Mouse (Mus musculus): ENCODE measurements around the gene Blmh. TPM values are rescaled to one million over a fixed set of nuclear protein-coding genes. Genes with fewer than 3 reads are reported as not detected.

Blmh gene
- 10 to 100 TPM; 34.4 to 39.0 TPM for total RNA-seq (2023)

DNA sequence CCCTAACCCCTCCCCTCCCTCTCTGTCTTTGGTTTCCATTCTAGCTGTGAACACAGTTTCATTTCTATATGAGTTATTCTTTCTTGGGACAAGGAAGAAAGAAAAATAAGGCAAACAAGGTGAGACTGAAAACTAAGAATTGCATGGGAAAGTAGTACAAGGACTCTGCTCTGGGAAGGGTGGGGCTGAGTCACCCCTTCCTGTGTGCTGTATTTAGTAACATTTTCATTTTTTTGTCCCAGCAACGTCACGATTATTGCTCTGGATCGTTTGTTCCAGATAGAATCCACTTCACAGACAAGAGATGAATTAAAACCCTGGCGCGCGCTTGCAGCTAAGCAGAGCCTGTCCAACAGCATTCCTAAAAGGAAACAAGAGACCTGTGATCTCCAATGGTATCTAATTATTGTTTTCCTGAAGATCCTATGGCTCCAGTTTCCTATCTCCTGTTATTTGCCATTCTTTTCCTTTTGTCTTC, at the start of gene Blmh:
TSS of gene Blmh (plus strand) at position 51 of the 478 bp plus-strand sequence.

DNA sequence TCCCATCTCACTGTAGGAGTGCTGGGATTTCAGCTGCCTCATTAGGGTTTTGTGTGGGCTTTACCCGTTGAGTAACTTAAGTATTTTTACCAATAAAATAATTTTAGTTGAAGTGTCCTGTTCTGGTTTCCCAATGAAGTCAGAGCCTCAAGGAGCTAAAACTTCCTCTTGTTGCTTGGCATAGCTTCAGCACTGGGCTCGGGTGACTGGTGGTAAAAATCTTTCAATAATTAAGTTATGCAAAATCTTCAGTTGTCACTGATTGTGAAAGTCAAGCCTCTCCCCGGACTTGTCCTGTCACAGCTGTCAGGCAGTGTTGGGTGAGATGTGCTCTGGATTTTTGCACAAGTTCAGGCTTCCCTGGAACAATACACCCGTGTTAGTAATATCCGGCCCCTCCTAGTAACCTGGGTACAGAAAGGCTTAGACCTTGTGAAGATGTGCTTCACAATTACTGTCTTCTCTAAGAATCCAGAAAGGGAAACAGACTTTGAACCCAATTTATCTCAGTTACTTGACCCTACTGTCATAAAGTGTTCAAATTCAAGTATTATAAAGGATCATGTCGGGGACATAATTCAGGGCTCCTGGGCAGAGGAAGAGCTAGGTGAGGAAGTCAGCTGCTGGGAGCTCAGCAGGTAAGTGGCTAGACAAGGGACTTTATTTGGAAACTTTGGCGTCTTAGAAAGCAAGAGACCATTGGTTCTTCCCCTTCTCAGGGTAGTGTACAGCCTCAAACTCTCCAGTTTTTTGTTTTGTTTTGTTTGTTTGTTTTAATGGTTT, 22.8 kb upstream of the Blmh start, which contains the start of gene Tmigd1:
TSS of gene Tmigd1 (plus strand) at position 581 of the 783 bp plus-strand sequence.

DNA sequence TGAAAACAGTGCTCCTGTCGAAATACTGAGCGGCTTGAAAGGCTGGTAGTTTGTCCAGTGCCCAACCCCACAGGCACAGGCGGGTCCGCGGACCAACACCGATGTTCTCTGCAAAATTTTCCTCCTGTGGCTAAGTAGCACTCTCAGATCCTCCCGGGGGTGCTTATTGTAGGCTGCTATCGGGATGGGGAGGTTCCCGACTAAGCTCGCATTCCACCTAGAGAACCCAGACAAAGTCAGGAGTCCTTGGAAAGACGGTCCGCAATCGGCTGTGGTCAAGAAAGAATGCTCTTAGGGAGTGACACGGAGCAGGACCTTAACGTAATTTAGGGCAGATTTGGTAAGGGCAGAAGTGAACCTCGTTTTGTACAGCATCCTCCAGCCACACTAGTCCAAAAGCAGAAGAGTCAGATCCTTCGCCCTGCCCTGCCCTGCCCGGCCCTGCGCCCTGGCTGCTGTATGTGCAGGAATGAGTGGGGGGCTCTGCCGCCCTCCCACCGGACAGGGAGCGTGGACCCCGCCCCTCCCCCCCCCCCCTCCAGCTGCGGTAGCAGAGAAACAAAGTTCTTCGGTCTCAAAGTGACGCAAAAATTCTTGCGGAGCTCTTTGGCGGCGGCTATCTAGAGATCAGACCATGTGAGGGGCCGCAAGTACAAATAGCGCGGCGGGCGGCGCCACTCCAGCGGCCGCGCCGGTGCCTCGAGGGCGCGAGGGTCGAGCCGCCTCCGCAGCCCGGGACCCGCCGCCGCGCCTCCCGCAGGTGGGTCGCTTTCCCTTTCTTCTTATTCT, 73.5 kb downstream of the Blmh start, which contains the start of gene Slc6a4:
TSS of gene Slc6a4 (plus strand) at position 688 of the 789 bp plus-strand sequence.

Other genes starting within 250 kb of the Blmh start
- gene Trarg1, start 245.0 kb upstream of the Blmh start, total RNA-seq (2023): not detected
- gene Gosr1, start 161.2 kb upstream of the Blmh start, total RNA-seq (2023): 10 to 100 TPM; 36.8 to 47.1 TPM
- gene Cpd, start 77.8 kb upstream of the Blmh start, total RNA-seq (2023): 10 to 100 TPM; 41.0 to 43.0 TPM
- gene Tmigd1, start 22.6 kb upstream of the Blmh start, total RNA-seq (2023): not detected
- under 1 TPM in 1 of 2 experiments, not detected in 1; 0.21 TPM for gene Slc6a4, start 73.8 kb downstream of the Blmh start, total RNA-seq (2023)
- 10 to 100 TPM; 21.7 to 32.3 TPM for gene Nsrp1, start 153.6 kb downstream of the Blmh start, total RNA-seq (2023)